1 mouse cellular context compared by ENCODE assay signal in genomic region chrX:134600659-134601379, GRCm38 (mm10).
TF ChIP-seq lines count a peak whose summit lies in the region.

Gla (minus strand) TSS chrX:134601125.
Hnrnph2 (plus strand) TSS chrX:134601179.

TF ChIP-seq in MEL, 35 proteins besides CTCF, POLR2A, EP300 and RAD21 (continued from another document):
- TF ChIP-seq USF2 (IDR thresholded peaks at IDR 0.05; ENCODE audit: borderline replicate concordance in 1 of 2, insufficient read depth in 1 of 2, low read depth in 1 of 2, low read length in 2 of 2) = peak; percentile 99 to 100
- TF ChIP-seq UBTF (IDR thresholded peaks at IDR 0.05; ENCODE audit: borderline replicate concordance, insufficient read depth, low read depth, low read length) = no peak
- TF ChIP-seq GATA1 (IDR thresholded peaks at IDR 0.05; ENCODE audit: low read depth, low read length) = peak; percentile 99
- TF ChIP-seq RCOR1 (IDR thresholded peaks at IDR 0.05; ENCODE audit: low read depth, low read length) = no peak; the same call in 1 of the 2 replicates
- peak; percentile 93 for TF ChIP-seq CHD2 (IDR thresholded peaks at IDR 0.05; ENCODE audit: low read length)
- peak; percentile 32; the same call in 1 of the 2 replicates for TF ChIP-seq NRF1 (IDR thresholded peaks at IDR 0.05; ENCODE audit: insufficient read depth, low read depth, low read length, poor library complexity, severe bottlenecking)
- no peak for TF ChIP-seq MYB (IDR thresholded peaks at IDR 0.05; ENCODE audit: low read depth, low read length)
- peak; percentile 95 for TF ChIP-seq NELFE (IDR thresholded peaks at IDR 0.05; ENCODE audit: low read depth, low read length)
- TF ChIP-seq USF1 (IDR thresholded peaks at IDR 0.05; ENCODE audit: low read depth, low read length) = peak; percentile 98
- TF ChIP-seq TBP (IDR thresholded peaks at IDR 0.05; ENCODE audit: low read depth, low read length) = peak; percentile 93
- TF ChIP-seq HCFC1 (IDR thresholded peaks at IDR 0.05; ENCODE audit: low read depth, low read length) = peak; percentile 90
- TF ChIP-seq MXI1 (IDR thresholded peaks at IDR 0.05; ENCODE audit: low read depth, low read length) = peak; percentile 89
- TF ChIP-seq POLR2AphosphoS2 (IDR thresholded peaks at IDR 0.05; ENCODE audit: low read length) = peak; percentile 82
TF ChIP-seq in MEL: peak in this region for 21.
